Comparison of ENCODE assay signal across 16 mouse cellular contexts in genomic region chr1:162094523-162095272, GRCm38 (mm10).
DNase-seq lines count a peak whose midpoint lies in the region; ATAC-seq and TF ChIP-seq lines count a peak whose summit lies in the region.
"Had no signal": no experiment of that assay in that cellular context is flagged by ENCODE, and none has a peak within 500 bp of the region (broad histone marks: within the 10 kb centered on the region; RNA-seq: fewer than 3 reads in every experiment).

No protein-coding gene starts in this region.

- no peak; the same call in 1 of the 2 replicates for TF ChIP-seq POLR2A in embryonic fibroblast, embryonic 13.5 days (IDR thresholded peaks at IDR 0.05; ENCODE audit: low read depth, low read length)

- no peak for TF ChIP-seq CTCF in embryonic fibroblast, embryonic 13.5 days (IDR thresholded peaks at IDR 0.05; ENCODE audit: borderline replicate concordance, insufficient read depth, low read length)

- WGBS in heart, embryonic 15.5 days = 63% methylated on average over 8 of the region's 8 CpGs
- 88% methylated on average over 8 of the region's 8 CpGs for WGBS in neural tube, embryonic 14.5 days
- WGBS in neural tube, embryonic 15.5 days = 83% methylated on average over 8 of the region's 8 CpGs
- 53% methylated on average over 8 of the region's 8 CpGs for WGBS in stomach, embryonic 15.5 days

- ATAC-seq in heart, embryonic 15.5 days (replicated peaks; ENCODE audit: insufficient number of reproducible peaks, insufficient read depth, low FRiP score, low read depth) = no peak
- ATAC-seq in neural tube, embryonic 14.5 days (ENCODE audit: low read depth) = no peak
- ATAC-seq in neural tube, embryonic 15.5 days (ENCODE audit: low FRiP score) = no peak
- ATAC-seq in stomach, embryonic 15.5 days (ENCODE audit: insufficient read depth, low FRiP score, low read depth) = no peak
- ATAC-seq: forebrain, embryonic 16.5 days; inflammation-experienced regulatory T-cells, adult 6 months; midbrain, embryonic 16.5 days had no signal

- no peaks in the 10 kb centered on the region for H3K9me3 ChIP-seq in heart, embryonic 15.5 days (replicated peaks)
- H3K9me3 ChIP-seq in neural tube, embryonic 14.5 days (ENCODE audit: control insufficient read depth, low read length) = no peaks in the 10 kb centered on the region
- H3K9me3 ChIP-seq in neural tube, embryonic 15.5 days (replicated peaks) = no peaks in the 10 kb centered on the region
- no peaks in the 10 kb centered on the region for H3K9me3 ChIP-seq in stomach, embryonic 15.5 days
- H3K9me3 ChIP-seq: hindbrain, embryonic 10.5 days; liver, embryonic 15.5 days had no signal

- no peaks in the 10 kb centered on the region for H3K27me3 ChIP-seq in heart, embryonic 15.5 days
- H3K27me3 ChIP-seq in neural tube, embryonic 14.5 days (ENCODE audit: control insufficient read depth, insufficient read depth, low read length) = no peaks in the 10 kb centered on the region
- no peaks in the 10 kb centered on the region for H3K27me3 ChIP-seq in neural tube, embryonic 15.5 days (replicated peaks)
- no peaks in the 10 kb centered on the region for H3K27me3 ChIP-seq in stomach, embryonic 15.5 days (replicated peaks)
- H3K27me3 ChIP-seq: liver, embryonic 15.5 days had no signal

- no peak for DNase-seq in heart, adult 18-20 months
- no peak for DNase-seq in ovary, postnatal 14 days (ENCODE audit: low spot score)
- no peak for DNase-seq in frontal cortex, postnatal 10 days (ENCODE audit: low spot score in 2 of 2)
- DNase-seq: gastrocnemius, postnatal 10 days; right cerebral cortex, adult 18-20 months had no signal

- peak overlapping the region; percentile 69 for H3K27ac ChIP-seq in heart, embryonic 15.5 days
- peak overlapping the region; percentile 22; the same call in 1 of the 2 replicates for H3K27ac ChIP-seq in neural tube, embryonic 14.5 days (ENCODE audit: low read depth, low read length)
- no peak overlapping the region for H3K27ac ChIP-seq in neural tube, embryonic 15.5 days (replicated peaks)
- peak overlapping the region; percentile 99 for H3K27ac ChIP-seq in embryonic fibroblast, embryonic 13.5 days (ENCODE audit: insufficient read depth, low read length)
- peak overlapping the region; percentile 52; the same call in 1 of the 2 replicates for H3K27ac ChIP-seq in stomach, embryonic 15.5 days
- H3K27ac ChIP-seq: hindbrain, embryonic 10.5 days; liver, embryonic 15.5 days had no signal

- no peak overlapping the region for H3K4me2 ChIP-seq in heart, embryonic 15.5 days
- no peak overlapping the region for H3K4me2 ChIP-seq in neural tube, embryonic 14.5 days (ENCODE audit: low read depth, low read length)
- no peak overlapping the region for H3K4me2 ChIP-seq in neural tube, embryonic 15.5 days
- no peak overlapping the region for H3K4me2 ChIP-seq in stomach, embryonic 15.5 days
- H3K4me2 ChIP-seq: liver, embryonic 15.5 days had no signal

- H3K9ac ChIP-seq in heart, embryonic 15.5 days = no peak overlapping the region
- H3K9ac ChIP-seq in neural tube, embryonic 14.5 days (replicated peaks; ENCODE audit: low read depth, low read length) = no peak overlapping the region
- no peak overlapping the region for H3K9ac ChIP-seq in neural tube, embryonic 15.5 days (replicated peaks)
- no peak overlapping the region for H3K9ac ChIP-seq in stomach, embryonic 15.5 days
- H3K9ac ChIP-seq: liver, embryonic 15.5 days had no signal

- H3K4me1 ChIP-seq in heart, embryonic 15.5 days (replicated peaks) = no peaks in the 10 kb centered on the region
- no peaks in the 10 kb centered on the region for H3K4me1 ChIP-seq in neural tube, embryonic 14.5 days (ENCODE audit: control insufficient read depth, insufficient read depth, low read length)
- H3K4me1 ChIP-seq in neural tube, embryonic 15.5 days = no peaks in the 10 kb centered on the region
- H3K4me1 ChIP-seq in embryonic fibroblast, embryonic 13.5 days (ENCODE audit: control insufficient read depth, insufficient read depth, low read length) = no peaks in the 10 kb centered on the region
- no peaks in the 10 kb centered on the region for H3K4me1 ChIP-seq in stomach, embryonic 15.5 days
- H3K4me1 ChIP-seq: hindbrain, embryonic 10.5 days; liver, embryonic 15.5 days had no signal

- no peaks in the 10 kb centered on the region for H3K36me3 ChIP-seq in heart, embryonic 15.5 days
- no peaks in the 10 kb centered on the region for H3K36me3 ChIP-seq in neural tube, embryonic 14.5 days (ENCODE audit: control insufficient read depth, insufficient read depth, low read length)
- H3K36me3 ChIP-seq in neural tube, embryonic 15.5 days = no peaks in the 10 kb centered on the region
- no peaks in the 10 kb centered on the region for H3K36me3 ChIP-seq in stomach, embryonic 15.5 days
- H3K36me3 ChIP-seq: hindbrain, embryonic 10.5 days; liver, embryonic 15.5 days had no signal

- H3K4me3 ChIP-seq in heart, embryonic 15.5 days = no peak overlapping the region
- H3K4me3 ChIP-seq in neural tube, embryonic 14.5 days (ENCODE audit: low read depth, low read length) = no peak overlapping the region
- no peak overlapping the region for H3K4me3 ChIP-seq in neural tube, embryonic 15.5 days (replicated peaks)
- no peak overlapping the region for H3K4me3 ChIP-seq in embryonic fibroblast, embryonic 13.5 days (ENCODE audit: insufficient read depth, low read length)
- no peak overlapping the region for H3K4me3 ChIP-seq in stomach, embryonic 15.5 days (replicated peaks)
- H3K4me3 ChIP-seq: erythroblast, embryonic 14.5 days; hindbrain, embryonic 10.5 days; liver, embryonic 15.5 days had no signal
